21 mouse cellular contexts compared by ENCODE assay signal in genomic region chr5:120454756-120455337, GRCm38 (mm10). TPM values are rescaled to one million over a fixed set of nuclear protein-coding genes. Genes with fewer than 3 reads are reported as not detected.
DNase-seq lines count a peak whose midpoint lies in the region; ATAC-seq and TF ChIP-seq lines count a peak whose summit lies in the region.
"Had no signal": no experiment of that assay in that cellular context is flagged by ENCODE, and none has a peak within 500 bp of the region (broad histone marks: within the 10 kb centered on the region; RNA-seq: fewer than 3 reads in every experiment).

No protein-coding gene starts in this region.

- peaks cover 15% of the 10 kb centered on the region for H3K27me3 ChIP-seq in hindbrain, embryonic 12.5 days
- H3K27me3 ChIP-seq in hindbrain, postnatal 0 days (ENCODE audit: insufficient read depth, low read length), result no peaks in the 10 kb centered on the region
- peaks cover 11% of the 10 kb centered on the region for H3K27me3 ChIP-seq in midbrain, embryonic 15.5 days (replicated peaks)
- H3K27me3 ChIP-seq in midbrain, postnatal 0 days (ENCODE audit: insufficient read depth, low read length), result no peaks in the 10 kb centered on the region; the same call in 1 of the 2 replicates
- no peaks in the 10 kb centered on the region for H3K27me3 ChIP-seq in hindbrain, embryonic 16.5 days (replicated peaks; ENCODE audit: control insufficient read depth, insufficient read depth, low read length)
- H3K27me3 ChIP-seq in neural tube, embryonic 15.5 days (replicated peaks), result 0 out of 2 replicates have a peak, but pooled peaks cover 3% of the 10 kb centered on the region
- H3K27me3 ChIP-seq: forebrain, embryonic 15.5 days had no signal

- DNase-seq in hindbrain, postnatal 0 days (ENCODE audit: low spot score), result no peak
- no peak for DNase-seq in midbrain, postnatal 0 days (ENCODE audit: low spot score)
- no peak for DNase-seq in adrenal gland, postnatal 25 days
- DNase-seq in thymus, postnatal 10 days (ENCODE audit: low spot score in 2 of 2), result no peak
- DNase-seq: adrenal gland, postnatal 36 days; cerebellum, adult 9-10 months; kidney, postnatal 36 days; lung, embryonic 14.5 days; right cerebral cortex, postnatal 14 days had no signal

- ATAC-seq in hindbrain, embryonic 12.5 days (ENCODE audit: low FRiP score), result no peak
- no peak for ATAC-seq in hindbrain, postnatal 0 days
- no peak for ATAC-seq in midbrain, embryonic 15.5 days (replicated peaks)
- ATAC-seq in midbrain, postnatal 0 days (ENCODE audit: low FRiP score), result no peak
- ATAC-seq in hindbrain, embryonic 16.5 days, result no peak
- ATAC-seq in neural tube, embryonic 15.5 days (ENCODE audit: low FRiP score), result peak; percentile 45; the same call in 1 of the 2 replicates
- ATAC-seq: forebrain, embryonic 15.5 days had no signal

- H3K9ac ChIP-seq in hindbrain, embryonic 12.5 days, result no peak overlapping the region
- no peak overlapping the region for H3K9ac ChIP-seq in hindbrain, postnatal 0 days (replicated peaks; ENCODE audit: low read length)
- no peak overlapping the region for H3K9ac ChIP-seq in midbrain, embryonic 15.5 days
- H3K9ac ChIP-seq in midbrain, postnatal 0 days (replicated peaks; ENCODE audit: low read length, poor library complexity, severe bottlenecking), result no peak overlapping the region
- no peak overlapping the region for H3K9ac ChIP-seq in hindbrain, embryonic 16.5 days (ENCODE audit: low read depth, low read length)
- peak overlapping the region; percentile 38; the same call in 1 of the 2 replicates for H3K9ac ChIP-seq in neural tube, embryonic 15.5 days (replicated peaks)
- H3K9ac ChIP-seq: forebrain, embryonic 15.5 days; heart, embryonic 15.5 days; lung, embryonic 14.5 days had no signal

- WGBS in hindbrain, embryonic 12.5 days, result 63% methylated on average over 14 of the region's 14 CpGs
- WGBS in hindbrain, postnatal 0 days, result 69% methylated on average over 14 of the region's 14 CpGs
- 78% methylated on average over 14 of the region's 14 CpGs for WGBS in midbrain, embryonic 15.5 days
- WGBS in midbrain, postnatal 0 days, result 71% methylated on average over 14 of the region's 14 CpGs
- WGBS in hindbrain, embryonic 16.5 days, result 59% methylated on average over 14 of the region's 14 CpGs
- 46% methylated on average over 14 of the region's 14 CpGs for WGBS in neural tube, embryonic 15.5 days

- H3K4me2 ChIP-seq in hindbrain, embryonic 12.5 days (replicated peaks), result no peak overlapping the region
- no peak overlapping the region for H3K4me2 ChIP-seq in hindbrain, postnatal 0 days (ENCODE audit: low read depth, low read length)
- no peak overlapping the region for H3K4me2 ChIP-seq in midbrain, embryonic 15.5 days
- H3K4me2 ChIP-seq in midbrain, postnatal 0 days (ENCODE audit: low read depth, low read length, poor library complexity, severe bottlenecking), result no peak overlapping the region
- no peak overlapping the region for H3K4me2 ChIP-seq in hindbrain, embryonic 16.5 days (ENCODE audit: low read length)
- peak overlapping the region; percentile 32 for H3K4me2 ChIP-seq in neural tube, embryonic 15.5 days
- H3K4me2 ChIP-seq: forebrain, embryonic 15.5 days; heart, embryonic 15.5 days; liver, embryonic 11.5 days; lung, embryonic 14.5 days had no signal

- peaks cover 6% of the 10 kb centered on the region; the same call in 1 of the 2 replicates for H3K4me1 ChIP-seq in hindbrain, embryonic 12.5 days
- H3K4me1 ChIP-seq in hindbrain, postnatal 0 days (ENCODE audit: insufficient read depth, low read length), result no peaks in the 10 kb centered on the region
- peaks cover 3% of the 10 kb centered on the region; the same call in 1 of the 2 replicates for H3K4me1 ChIP-seq in midbrain, embryonic 15.5 days
- no peaks in the 10 kb centered on the region for H3K4me1 ChIP-seq in midbrain, postnatal 0 days (ENCODE audit: insufficient read depth, low read length)
- no peaks in the 10 kb centered on the region for H3K4me1 ChIP-seq in hindbrain, embryonic 16.5 days (ENCODE audit: control insufficient read depth, insufficient read depth, low read depth, low read length)
- peaks cover 7% of the 10 kb centered on the region for H3K4me1 ChIP-seq in neural tube, embryonic 15.5 days
- H3K4me1 ChIP-seq: forebrain, embryonic 15.5 days had no signal

- H3K9me3 ChIP-seq in hindbrain, embryonic 12.5 days (replicated peaks), result no peaks in the 10 kb centered on the region
- H3K9me3 ChIP-seq in hindbrain, postnatal 0 days (ENCODE audit: low read length), result no peaks in the 10 kb centered on the region
- H3K9me3 ChIP-seq in midbrain, embryonic 15.5 days, result no peaks in the 10 kb centered on the region
- no peaks in the 10 kb centered on the region for H3K9me3 ChIP-seq in midbrain, postnatal 0 days (ENCODE audit: low read length)
- no peaks in the 10 kb centered on the region for H3K9me3 ChIP-seq in hindbrain, embryonic 16.5 days (ENCODE audit: control insufficient read depth, low read length)
- no peaks in the 10 kb centered on the region for H3K9me3 ChIP-seq in neural tube, embryonic 15.5 days (replicated peaks)
- H3K9me3 ChIP-seq: forebrain, embryonic 15.5 days; heart, embryonic 15.5 days had no signal

- TF ChIP-seq CTCF in hindbrain, postnatal 0 days (IDR thresholded peaks at IDR 0.05; ENCODE audit: low read depth), result no peak
- TF ChIP-seq CTCF in midbrain, postnatal 0 days (IDR thresholded peaks at IDR 0.05), result no peak

- H3K27ac ChIP-seq in hindbrain, embryonic 12.5 days, result peak overlapping the region; percentile 71; the same call in 1 of the 2 replicates
- H3K27ac ChIP-seq in hindbrain, postnatal 0 days, result no peak overlapping the region
- peak overlapping the region; percentile 42; the same call in 1 of the 2 replicates for H3K27ac ChIP-seq in midbrain, embryonic 15.5 days
- no peak overlapping the region for H3K27ac ChIP-seq in midbrain, postnatal 0 days (ENCODE audit: low read depth, low read length)
- H3K27ac ChIP-seq in hindbrain, embryonic 16.5 days (ENCODE audit: low read depth, low read length), result peak overlapping the region; percentile 31; the same call in 1 of the 2 replicates
- peak overlapping the region; percentile 58 for H3K27ac ChIP-seq in neural tube, embryonic 15.5 days (replicated peaks)
- H3K27ac ChIP-seq: forebrain, embryonic 15.5 days; heart, embryonic 15.5 days; macrophage had no signal

- H3K4me3 ChIP-seq in hindbrain, embryonic 12.5 days, result no peak overlapping the region
- H3K4me3 ChIP-seq in hindbrain, postnatal 0 days (ENCODE audit: low read length), result no peak overlapping the region
- no peak overlapping the region for H3K4me3 ChIP-seq in midbrain, embryonic 15.5 days
- no peak overlapping the region for H3K4me3 ChIP-seq in midbrain, postnatal 0 days (ENCODE audit: low read depth, low read length)
- H3K4me3 ChIP-seq in hindbrain, embryonic 16.5 days (ENCODE audit: low read length), result no peak overlapping the region
- H3K4me3 ChIP-seq in neural tube, embryonic 15.5 days (replicated peaks), result no peak overlapping the region
- H3K4me3 ChIP-seq: erythroblast, embryonic 14.5 days; forebrain, embryonic 15.5 days; heart, embryonic 15.5 days had no signal

- H3K36me3 ChIP-seq in hindbrain, embryonic 12.5 days, result no peaks in the 10 kb centered on the region
- no peaks in the 10 kb centered on the region for H3K36me3 ChIP-seq in hindbrain, postnatal 0 days (ENCODE audit: insufficient read depth, low read length)
- no peaks in the 10 kb centered on the region for H3K36me3 ChIP-seq in midbrain, embryonic 15.5 days (replicated peaks)
- H3K36me3 ChIP-seq in midbrain, postnatal 0 days (ENCODE audit: insufficient read depth, low read length), result no peaks in the 10 kb centered on the region
- no peaks in the 10 kb centered on the region for H3K36me3 ChIP-seq in hindbrain, embryonic 16.5 days (ENCODE audit: control insufficient read depth, insufficient read depth, low read length)
- H3K36me3 ChIP-seq in neural tube, embryonic 15.5 days, result no peaks in the 10 kb centered on the region
- H3K36me3 ChIP-seq: forebrain, embryonic 15.5 days; heart, embryonic 15.5 days had no signal

RNA-seq across cellular contexts. Expression of gene Sdsl, which starts 17.8 kb away (rescaled TPM):
- polyA plus RNA-seq in hindbrain, embryonic 12.5 days (2016; fragmentation: Nextera tagmentation; extraction: Ambion mirVana), result 5.4 and 7.5 TPM in 2 replicates
- 4.6 and 6.0 TPM in 2 replicates for total RNA-seq in hindbrain, postnatal 0 days (2014; rRNA removed)
- polyA plus RNA-seq in hindbrain, postnatal 0 days (2015; fragmentation: Nextera tagmentation; extraction: Ambion mirVana), result 7.8 and 8.1 TPM in 2 replicates
- polyA plus RNA-seq in midbrain, embryonic 15.5 days (2015; fragmentation: Nextera tagmentation; extraction: Ambion mirVana), result 5.6 and 6.0 TPM in 2 replicates
- 3.4 and 4.4 TPM in 2 replicates for total RNA-seq in midbrain, postnatal 0 days (2014; rRNA removed)
- 5.8 and 6.0 TPM in 2 replicates for polyA plus RNA-seq in midbrain, postnatal 0 days (2015; fragmentation: Nextera tagmentation; extraction: Ambion mirVana)
- 8.1 and 9.4 TPM in 2 replicates for polyA plus RNA-seq in hindbrain, embryonic 16.5 days (2015; fragmentation: Nextera tagmentation; extraction: Ambion mirVana)
- polyA plus RNA-seq in neural tube, embryonic 15.5 days (2015; fragmentation: Nextera tagmentation; extraction: Ambion mirVana), result 7.9 TPM in 2 replicates
- 65.0 and 99.0 TPM in 2 replicates for total RNA-seq in adrenal gland, postnatal 25 days (2021)
- polyA plus RNA-seq: erythroblast, embryonic 14.5 days; macrophage had no signal

RNA-seq across cellular contexts. Expression of gene Sds, which starts 21.5 kb away (rescaled TPM):
- not detected in 2 replicates for polyA plus RNA-seq in hindbrain, embryonic 12.5 days (2016; fragmentation: Nextera tagmentation; extraction: Ambion mirVana)
- 0.50 TPM in 1 of 2 replicates, not detected in the other for total RNA-seq in hindbrain, postnatal 0 days (2014; rRNA removed)
- 0.20 and 0.59 TPM in 2 replicates for polyA plus RNA-seq in hindbrain, postnatal 0 days (2015; fragmentation: Nextera tagmentation; extraction: Ambion mirVana)
- polyA plus RNA-seq in midbrain, embryonic 15.5 days (2015; fragmentation: Nextera tagmentation; extraction: Ambion mirVana), result 0.36 TPM in 1 of 2 replicates, not detected in the other
- not detected in 2 replicates for total RNA-seq in midbrain, postnatal 0 days (2014; rRNA removed)
- polyA plus RNA-seq in midbrain, postnatal 0 days (2015; fragmentation: Nextera tagmentation; extraction: Ambion mirVana), result 0.17 and 0.23 TPM in 2 replicates
- polyA plus RNA-seq in hindbrain, embryonic 16.5 days (2015; fragmentation: Nextera tagmentation; extraction: Ambion mirVana), result 0.40 and 0.80 TPM in 2 replicates
- polyA plus RNA-seq in neural tube, embryonic 15.5 days (2015; fragmentation: Nextera tagmentation; extraction: Ambion mirVana), result not detected in 2 replicates
- 2.9 TPM in 1 of 2 replicates, not detected in the other for total RNA-seq in adrenal gland, postnatal 25 days (2021)
- total RNA-seq: granulocyte monocyte progenitor cell, adult 5-6 weeks; layer of hippocampus, postnatal 10 days; left cerebral cortex, postnatal 10 days had no signal
- polyA plus RNA-seq: erythroblast, embryonic 14.5 days; forebrain, embryonic 15.5 days; heart, embryonic 15.5 days; liver, embryonic 11.5 days; lung, embryonic 14.5 days; macrophage had no signal

RNA-seq across cellular contexts. Expression of gene Lhx5, which starts 23.3 kb away (rescaled TPM):
- 63.0 and 67.2 TPM in 2 replicates for polyA plus RNA-seq in hindbrain, embryonic 12.5 days (2016; fragmentation: Nextera tagmentation; extraction: Ambion mirVana)
- total RNA-seq in hindbrain, postnatal 0 days (2014; rRNA removed), result 26.2 and 31.0 TPM in 2 replicates
- polyA plus RNA-seq in hindbrain, postnatal 0 days (2015; fragmentation: Nextera tagmentation; extraction: Ambion mirVana), result 14.0 and 15.2 TPM in 2 replicates
- polyA plus RNA-seq in midbrain, embryonic 15.5 days (2015; fragmentation: Nextera tagmentation; extraction: Ambion mirVana), result 36.8 and 41.5 TPM in 2 replicates
- 27.0 and 30.3 TPM in 2 replicates for total RNA-seq in midbrain, postnatal 0 days (2014; rRNA removed)
- polyA plus RNA-seq in midbrain, postnatal 0 days (2015; fragmentation: Nextera tagmentation; extraction: Ambion mirVana), result 13.9 and 14.7 TPM in 2 replicates
- 20.1 and 24.3 TPM in 2 replicates for polyA plus RNA-seq in hindbrain, embryonic 16.5 days (2015; fragmentation: Nextera tagmentation; extraction: Ambion mirVana)
- polyA plus RNA-seq in neural tube, embryonic 15.5 days (2015; fragmentation: Nextera tagmentation; extraction: Ambion mirVana), result 18.7 and 22.4 TPM in 2 replicates
- total RNA-seq in adrenal gland, postnatal 25 days (2021), result not detected in 2 replicates
- total RNA-seq: adrenal gland, postnatal 36 days; granulocyte monocyte progenitor cell, adult 5-6 weeks had no signal
- polyA plus RNA-seq: erythroblast, embryonic 14.5 days; heart, embryonic 15.5 days; lung, embryonic 14.5 days; macrophage had no signal

RNA-seq across cellular contexts. Expression of gene Plbd2, which starts 48.6 kb away (rescaled TPM):
- 42.0 and 44.7 TPM in 2 replicates for polyA plus RNA-seq in hindbrain, embryonic 12.5 days (2016; fragmentation: Nextera tagmentation; extraction: Ambion mirVana)
- 32.0 and 35.2 TPM in 2 replicates for total RNA-seq in hindbrain, postnatal 0 days (2014; rRNA removed)
- polyA plus RNA-seq in hindbrain, postnatal 0 days (2015; fragmentation: Nextera tagmentation; extraction: Ambion mirVana), result 49.9 and 53.9 TPM in 2 replicates
- 36.8 and 37.2 TPM in 2 replicates for polyA plus RNA-seq in midbrain, embryonic 15.5 days (2015; fragmentation: Nextera tagmentation; extraction: Ambion mirVana)
- total RNA-seq in midbrain, postnatal 0 days (2014; rRNA removed), result 26.7 and 27.9 TPM in 2 replicates
- polyA plus RNA-seq in midbrain, postnatal 0 days (2015; fragmentation: Nextera tagmentation; extraction: Ambion mirVana), result 49.9 and 52.9 TPM in 2 replicates
- polyA plus RNA-seq in hindbrain, embryonic 16.5 days (2015; fragmentation: Nextera tagmentation; extraction: Ambion mirVana), result 37.6 and 39.0 TPM in 2 replicates
- polyA plus RNA-seq in neural tube, embryonic 15.5 days (2015; fragmentation: Nextera tagmentation; extraction: Ambion mirVana), result 41.8 and 41.9 TPM in 2 replicates
- total RNA-seq in adrenal gland, postnatal 25 days (2021), result 76.4 and 93.3 TPM in 2 replicates

RNA-seq across cellular contexts. Expression of gene Slc8b1, which starts 56.1 kb away (rescaled TPM):
- 3.5 and 4.0 TPM in 2 replicates for polyA plus RNA-seq in hindbrain, embryonic 12.5 days (2016; fragmentation: Nextera tagmentation; extraction: Ambion mirVana)
- total RNA-seq in hindbrain, postnatal 0 days (2014; rRNA removed), result 3.7 and 4.0 TPM in 2 replicates
- polyA plus RNA-seq in hindbrain, postnatal 0 days (2015; fragmentation: Nextera tagmentation; extraction: Ambion mirVana), result 2.5 and 2.7 TPM in 2 replicates
- 1.6 and 2.5 TPM in 2 replicates for polyA plus RNA-seq in midbrain, embryonic 15.5 days (2015; fragmentation: Nextera tagmentation; extraction: Ambion mirVana)
- 1.9 and 2.1 TPM in 2 replicates for total RNA-seq in midbrain, postnatal 0 days (2014; rRNA removed)
- polyA plus RNA-seq in midbrain, postnatal 0 days (2015; fragmentation: Nextera tagmentation; extraction: Ambion mirVana), result 2.5 and 2.7 TPM in 2 replicates
- polyA plus RNA-seq in hindbrain, embryonic 16.5 days (2015; fragmentation: Nextera tagmentation; extraction: Ambion mirVana), result 2.3 and 2.7 TPM in 2 replicates
- 2.8 and 4.4 TPM in 2 replicates for polyA plus RNA-seq in neural tube, embryonic 15.5 days (2015; fragmentation: Nextera tagmentation; extraction: Ambion mirVana)
- total RNA-seq in adrenal gland, postnatal 25 days (2021), result 34.5 and 55.3 TPM in 2 replicates

Comparison
In these comparisons a context has a peak if more than half of its experiments do, and no peak if none do; other contexts are left out.
1. H3K27ac ChIP-seq: peak in hindbrain, embryonic 12.5 days (single experiment), midbrain, embryonic 15.5 days (single experiment), hindbrain, embryonic 16.5 days (single experiment) and neural tube, embryonic 15.5 days (single experiment); none in hindbrain, postnatal 0 days (single experiment) and midbrain, postnatal 0 days (single experiment).